Mouse (Mus musculus) lung, postnatal 0 days (tissue): ENCODE data around the gene Zfpm1. TPM values are rescaled to one million over a fixed set of nuclear protein-coding genes. Genes with fewer than 3 reads are reported as not detected.

Source experiments
- ATAC-seq: fragments of 200-750 bp; cut with Nextera tagmentation; 2 replicates; pipeline ENCODE4 v1.8.0; 2017; ENCODE audit warnings: moderate library complexity
- DNase-seq: peaks from one replicate; pipeline ENCODE4 v3.0.0-alpha.2; 2016; ENCODE audit warnings: low spot score
- H3K27ac ChIP-seq: fragments of 300-500 bp; sonication (generic); 2 replicates; pipeline ENCODE4 v1.5.1; 2014; ENCODE audit warnings: antibody characterized with exemption, mild to moderate bottlenecking, low read length, mixed read lengths
- H3K27me3 ChIP-seq: fragments of 300-500 bp; sonication (generic); replicated peaks from 2 replicates; pipeline ENCODE4 v1.6.1; 2014; ENCODE audit warnings: low read length, mixed read lengths; ENCODE audit not compliant: insufficient read depth
- H3K36me3 ChIP-seq: fragments of 300-500 bp; sonication (generic); 2 replicates; pipeline ENCODE4 v1.6.1; 2014; ENCODE audit warnings: low read length, mixed read lengths; ENCODE audit not compliant: insufficient read depth
- H3K4me1 ChIP-seq: fragments of 300-500 bp; sonication (generic); 2 replicates; pipeline ENCODE4 v1.6.1; 2014; ENCODE audit warnings: antibody characterized with exemption, low read depth, low read length, mixed read lengths; ENCODE audit not compliant: insufficient read depth
- H3K4me2 ChIP-seq: fragments of 300-500 bp; sonication (generic); replicated peaks from 2 replicates; pipeline ENCODE4 v1.6.1; 2014; ENCODE audit warnings: low read depth, mild to moderate bottlenecking, low read length, moderate library complexity, mixed read lengths
- H3K4me3 ChIP-seq: fragments of 300-500 bp; sonication (generic); 2 replicates; pipeline ENCODE4 v1.5.1; 2014; ENCODE audit warnings: low read depth, low read length
- H3K9ac ChIP-seq: fragments of 300-500 bp; sonication (generic); replicated peaks from 2 replicates; pipeline ENCODE4 v1.6.1; 2014; ENCODE audit warnings: low read depth, mild to moderate bottlenecking
- H3K9me3 ChIP-seq: fragments of 300-500 bp; sonication (generic); 2 replicates; pipeline ENCODE4 v1.6.1; 2016; ENCODE audit warnings: low read length, mixed read lengths
- CTCF ChIP-seq: IDR thresholded peaks from 2 replicates; pipeline ENCODE4 v1.5.1; 2016; ENCODE audit warnings: antibody characterized with exemption, mild to moderate bottlenecking
- EP300 ChIP-seq: IDR thresholded peaks from 2 replicates; pipeline ENCODE4 v1.6.1; 2016; ENCODE audit warnings: antibody characterized with exemption, mild to moderate bottlenecking, control low read depth
- WGBS: fragments of 180-500 bp; shearing (Covaris S2); extraction: QIAGEN DNeasy Blood & Tissue Kit; methylation state at CpG from one replicate; pipeline ENCODE4 v1.1.7; 2014; 5-methylcytosine and 5-hydroxymethylcytosine counted together
- polyA plus RNA-seq: library from polyadenylated mRNA; unstranded; fragments of >200 nt; fragmentation: Nextera tagmentation; extraction: Ambion mirVana; gene quantifications from 2 replicates; pipeline ENCODE4 v1.2.1, GENCODE M21; 2015

Zfpm1 gene
- polyA plus RNA-seq, 1 experiment from 2014 or later: 1.7 TPM

DNA sequence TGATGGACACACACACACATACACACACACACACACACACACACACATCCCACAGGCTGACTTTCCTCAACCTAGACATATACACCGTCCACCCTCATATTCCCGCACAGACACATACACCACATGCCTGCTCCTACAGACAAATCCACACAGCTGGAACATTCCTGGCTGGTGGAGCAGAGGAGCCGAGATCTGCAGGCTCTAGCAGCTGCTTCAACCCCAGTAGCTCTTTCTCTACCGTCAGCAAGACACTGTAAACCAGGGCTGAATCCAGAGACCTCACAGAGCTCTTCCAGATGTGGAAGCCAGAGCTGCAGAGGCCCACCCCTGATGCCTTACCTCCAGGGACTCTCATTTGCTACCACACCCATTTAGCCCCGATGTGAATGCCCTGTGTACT, 80.3 kb downstream of the Zfpm1 start:
- 40% methylated on average over 5 of the region's 5 CpGs for WGBS
- Histone ChIP-seq H3K4me3 (no peak overlapping the region), H3K27ac (no peak overlapping the region), H3K27me3 (no peaks in the 10 kb centered on the region), H3K9ac (no peak overlapping the region), H3K36me3 (no peaks in the 10 kb centered on the region), H3K4me1 (no peaks in the 10 kb centered on the region), H3K9me3 (no peaks in the 10 kb centered on the region), H3K4me2 (no peak overlapping the region)
- ATAC-seq: no peak
- no peak for DNase-seq
- TF ChIP-seq CTCF (no peak), EP300 (no peak)

DNA sequence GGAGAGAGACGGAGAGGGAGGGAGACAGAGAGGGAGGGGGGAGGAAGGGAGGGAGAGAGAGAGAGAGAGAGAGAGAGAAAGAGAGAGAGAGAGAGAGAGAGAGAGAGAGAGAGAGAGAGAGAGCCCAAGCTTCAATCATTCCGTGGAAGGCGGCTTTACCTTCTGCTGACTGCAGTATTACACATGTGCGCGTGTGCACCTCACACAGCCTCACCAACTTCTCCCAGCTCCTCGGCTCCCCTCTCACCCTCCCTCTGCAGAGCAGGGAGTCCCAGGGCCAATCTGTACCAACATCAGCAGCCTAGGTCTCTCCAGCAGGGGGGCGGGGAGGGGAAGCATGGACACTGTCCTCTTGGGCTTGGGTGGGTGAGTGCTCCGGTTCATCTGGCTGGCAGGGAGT, 81.0 kb downstream of the Zfpm1 start:
- no peak for TF ChIP-seq EP300
- TF ChIP-seq CTCF: no peak
- WGBS: 20% methylated on average over 5 of the region's 8 CpGs
- H3K4me1 ChIP-seq: no peaks in the 10 kb centered on the region
- H3K27ac ChIP-seq: no peak overlapping the region
- H3K9me3 ChIP-seq: no peaks in the 10 kb centered on the region
- DNase-seq (no peak), ATAC-seq (no peak)
- no peaks in the 10 kb centered on the region for H3K27me3 ChIP-seq
- no peaks in the 10 kb centered on the region for H3K36me3 ChIP-seq
- H3K9ac ChIP-seq: no peak overlapping the region
- no peak overlapping the region for H3K4me2 ChIP-seq
- no peak overlapping the region for H3K4me3 ChIP-seq

- Histone ChIP-seq H3K4me1 (no peaks in the 10 kb centered on the region), H3K27me3 (no peaks in the 10 kb centered on the region), H3K27ac (0 out of 2 replicates have a peak overlapping the region, but pooled peaks have one; percentile 26), H3K4me3 (no peak overlapping the region), H3K9me3 (no peaks in the 10 kb centered on the region), H3K36me3 (no peaks in the 10 kb centered on the region), H3K9ac (no peak overlapping the region), H3K4me2 (no peak overlapping the region)
- DNase-seq (no peak), ATAC-seq (no peak)
- TF ChIP-seq CTCF (no peak), EP300 (no peak)
- 49% methylated on average over 10 of the region's 10 CpGs for WGBS
These were observed 86.6 kb downstream of the Zfpm1 start for GRCm38 (mm10) chr8:122368494-122368893.

DNA sequence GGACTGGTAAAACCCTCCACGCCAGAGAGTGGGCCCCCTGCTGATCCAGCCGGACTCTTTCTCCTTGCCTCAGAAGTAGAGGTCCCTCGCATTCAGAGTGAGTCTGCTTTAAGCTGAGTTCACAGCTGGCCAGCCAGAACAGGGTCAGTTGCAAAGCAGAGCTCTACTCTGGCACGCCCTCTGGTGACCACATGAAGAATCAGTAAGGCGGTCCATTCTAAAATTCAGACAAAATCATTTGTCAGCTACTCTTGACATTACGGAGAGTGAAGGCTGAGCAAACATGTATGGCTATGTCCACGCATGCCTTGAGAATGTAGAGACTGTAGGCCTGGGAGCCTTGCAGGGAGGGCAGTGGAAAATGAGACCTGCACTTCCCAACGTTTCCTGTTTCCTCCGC, 87.7 kb downstream of the Zfpm1 start:
- Histone ChIP-seq H3K9me3 (no peaks in the 10 kb centered on the region), H3K9ac (no peak overlapping the region), H3K4me1 (no peaks in the 10 kb centered on the region), H3K4me3 (no peak overlapping the region), H3K27ac (peak overlapping the region; percentile 38), H3K4me2 (no peak overlapping the region), H3K36me3 (no peaks in the 10 kb centered on the region), H3K27me3 (no peaks in the 10 kb centered on the region)
- DNase-seq: peak; percentile 94
- WGBS: 7% methylated on average over 9 of the region's 9 CpGs
- ATAC-seq: peak; percentile 91
- no peak for TF ChIP-seq EP300
- peak; percentile 89 for TF ChIP-seq CTCF

GRCm38 (mm10) chr8:122371706-122372105, 89.8 kb downstream of the Zfpm1 start:
- H3K36me3 ChIP-seq: no peaks in the 10 kb centered on the region
- WGBS: 63% methylated on average over 6 of the region's 6 CpGs
- H3K27ac ChIP-seq: no peak overlapping the region
- DNase-seq (no peak), ATAC-seq (no peak)
- no peaks in the 10 kb centered on the region for H3K27me3 ChIP-seq
- TF ChIP-seq CTCF (no peak), EP300 (no peak)
- no peak overlapping the region for H3K9ac ChIP-seq
- no peak overlapping the region for H3K4me2 ChIP-seq
- no peaks in the 10 kb centered on the region for H3K4me1 ChIP-seq
- no peak overlapping the region for H3K4me3 ChIP-seq
- H3K9me3 ChIP-seq: no peaks in the 10 kb centered on the region

GRCm38 (mm10) chr8:122375320-122375719, 93.4 kb downstream of the Zfpm1 start:
- H3K27me3 ChIP-seq: no peaks in the 10 kb centered on the region
- no peak for TF ChIP-seq CTCF
- no peak for TF ChIP-seq EP300
- peaks cover 6% of the 10 kb centered on the region; the same call in 1 of the 2 replicates for H3K4me1 ChIP-seq
- H3K9ac ChIP-seq: no peak overlapping the region
- no peak overlapping the region for H3K4me3 ChIP-seq
- ATAC-seq (no peak), DNase-seq (no peak)
- no peaks in the 10 kb centered on the region for H3K9me3 ChIP-seq
- H3K4me2 ChIP-seq: no peak overlapping the region
- 91% methylated on average over 7 of the region's 7 CpGs for WGBS
- H3K36me3 ChIP-seq: no peaks in the 10 kb centered on the region
- H3K27ac ChIP-seq: no peak overlapping the region

GRCm38 (mm10) chr8:122375751-122376364, 93.9 kb downstream of the Zfpm1 start:
- no peak for TF ChIP-seq CTCF
- TF ChIP-seq EP300: no peak
- H3K4me3 ChIP-seq: peak overlapping the region; percentile 95
- peak overlapping the region; percentile 43 for H3K4me2 ChIP-seq
- H3K36me3 ChIP-seq: no peaks in the 10 kb centered on the region
- no peaks in the 10 kb centered on the region for H3K9me3 ChIP-seq
- H3K27ac ChIP-seq: no peak overlapping the region
- H3K9ac ChIP-seq: no peak overlapping the region
- peaks cover 6% of the 10 kb centered on the region; the same call in 1 of the 2 replicates for H3K4me1 ChIP-seq
- DNase-seq (no peak), ATAC-seq (peak; percentile 0; the same call in 1 of the 2 replicates)
- no peaks in the 10 kb centered on the region for H3K27me3 ChIP-seq
- WGBS: 25% methylated on average over 13 of the region's 13 CpGs
